Mouse (Mus musculus) 3T3-L1 (cell line): ENCODE data around the gene Ufsp1.

ENCODE experiments used
- DNase-seq: peaks from one replicate; pipeline ENCODE4 v3.0.0-alpha.2; 2015; ENCODE audit warnings: low read depth, low spot score

Ufsp1 gene

GRCm38 (mm10) chr5:137333512-137334174 is 39.2 kb downstream of the Ufsp1 start, which contains the start of gene Slc12a9:
Slc12a9 (minus strand) TSS chr5:137333597.
- DNase-seq, result peak; percentile 96

GRCm38 (mm10) chr5:137334317-137334716 is 39.9 kb downstream of the Ufsp1 start:
- peak; percentile 27 for DNase-seq

GRCm38 (mm10) chr5:137335066-137335465 is 40.6 kb downstream of the Ufsp1 start:
- DNase-seq, result no peak

- no peak for DNase-seq
These were observed 42.8 kb downstream of the Ufsp1 start for GRCm38 (mm10) chr5:137337190-137337589.

DNA sequence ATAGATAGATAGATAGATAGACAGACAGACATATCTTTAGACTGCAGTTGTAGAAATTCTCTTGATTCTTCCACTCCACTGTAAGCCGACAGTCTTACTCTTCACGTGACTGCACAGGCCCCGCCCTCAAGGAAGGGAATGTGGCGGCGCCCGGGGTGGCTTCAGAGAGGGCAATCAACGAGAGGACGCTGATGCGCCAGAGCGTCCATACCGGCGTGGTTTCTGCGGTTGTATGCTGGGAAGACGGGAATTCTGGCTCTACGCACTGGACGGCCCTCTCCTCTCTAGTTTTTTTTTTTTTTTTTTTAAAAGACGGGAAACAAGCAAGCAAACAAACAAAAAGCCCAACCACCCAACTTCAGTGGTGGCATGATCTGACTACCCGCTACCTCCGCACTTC is 43.8 kb downstream of the Ufsp1 start:
- peak; percentile 97 for DNase-seq

- DNase-seq, result peak; percentile 85
These were observed 44.3 kb downstream of the Ufsp1 start for GRCm38 (mm10) chr5:137338663-137339289.

- peak; percentile 57 for DNase-seq
These were observed 45.0 kb downstream of the Ufsp1 start for GRCm38 (mm10) chr5:137339290-137339979.

DNA sequence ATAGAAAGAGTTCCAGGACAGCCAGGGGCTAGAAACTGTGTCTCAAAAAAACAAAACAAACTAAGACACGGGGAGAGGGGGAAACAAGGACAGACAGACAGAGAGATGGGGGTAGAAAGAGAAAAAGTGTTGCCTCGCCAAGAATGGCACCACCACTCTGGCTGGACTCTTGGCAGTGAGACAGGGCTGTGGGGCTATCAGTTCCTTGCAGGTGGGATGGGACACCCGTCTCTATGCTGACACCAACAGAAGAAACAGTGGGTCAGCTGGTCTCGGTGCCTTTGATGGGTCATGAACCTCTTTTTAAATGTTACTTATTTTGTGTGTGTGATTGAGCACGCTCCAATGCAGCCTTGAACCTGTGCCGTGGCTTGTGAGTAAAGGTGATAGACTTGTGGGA is 45.8 kb downstream of the Ufsp1 start:
- no peak for DNase-seq

- DNase-seq, result no peak
These were observed 48.1 kb downstream of the Ufsp1 start for GRCm38 (mm10) chr5:137342407-137343012.

DNA sequence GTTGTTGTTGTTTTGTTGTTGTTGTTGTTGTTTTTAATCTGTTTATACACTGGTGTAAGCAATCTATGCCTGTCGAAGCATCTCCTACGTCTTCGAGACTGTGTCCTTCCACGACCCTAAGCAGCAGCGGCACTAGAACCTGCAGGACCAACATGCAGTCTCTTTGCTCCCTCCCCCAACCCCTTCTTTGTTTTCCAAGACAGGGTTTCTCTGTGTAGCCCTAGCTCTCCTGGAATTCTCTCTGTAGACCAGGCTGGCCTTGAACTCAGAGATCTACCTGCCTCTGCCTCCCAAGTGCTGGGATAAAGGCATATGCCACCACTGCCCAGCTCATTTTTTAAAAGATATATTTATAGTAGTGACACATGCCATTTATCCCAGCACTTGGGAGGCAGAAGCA is 49.0 kb downstream of the Ufsp1 start:
- no peak for DNase-seq

- DNase-seq, result peak; percentile 34
These were observed 49.4 kb downstream of the Ufsp1 start for GRCm38 (mm10) chr5:137343869-137344268.
